Mouse (Mus musculus) heart, embryonic 16.5 days (tissue): ENCODE data around the gene Ddx10. TPM values are rescaled to one million over a fixed set of nuclear protein-coding genes. Genes with fewer than 3 reads are reported as not detected.
A peak's percentile ranks its signal among the peaks of the same experiment; 100 is the strongest.

Source experiments
- ATAC-seq: fragments of 200-750 bp; cut with Nextera tagmentation; replicated peaks from 2 replicates; pipeline ENCODE4 v1.8.0; 2017; ENCODE audit warnings: moderate number of reproducible peaks; ENCODE audit not compliant: insufficient read depth, low FRiP score; ENCODE audit errors: extremely low read depth
- H3K27ac ChIP-seq: fragments of 300-500 bp; sonication (generic); 2 replicates; pipeline ENCODE4 v1.5.1; 2014; ENCODE audit warnings: mild to moderate bottlenecking, low read length, control low read depth, moderate library complexity
- H3K27me3 ChIP-seq: fragments of 300-500 bp; sonication (generic); 2 replicates; pipeline ENCODE4 v1.6.1; 2014; ENCODE audit warnings: low read length, mixed read lengths; ENCODE audit not compliant: control insufficient read depth, insufficient read depth
- H3K36me3 ChIP-seq: fragments of 300-500 bp; sonication (generic); 2 replicates; pipeline ENCODE4 v1.6.1; 2014; ENCODE audit not compliant: control insufficient read depth, insufficient read depth
- H3K4me1 ChIP-seq: fragments of 300-500 bp; sonication (generic); 2 replicates; pipeline ENCODE4 v1.6.1; 2014; ENCODE audit warnings: low read length, mixed read lengths; ENCODE audit not compliant: control insufficient read depth, insufficient read depth
- H3K4me2 ChIP-seq: fragments of 300-500 bp; sonication (generic); 2 replicates; pipeline ENCODE4 v1.6.1; 2014; ENCODE audit warnings: low read depth, mild to moderate bottlenecking, control low read depth, low read length
- H3K4me3 ChIP-seq: fragments of 300-500 bp; sonication (generic); 2 replicates; pipeline ENCODE4 v1.5.1; 2014; ENCODE audit warnings: mild to moderate bottlenecking, control low read depth, low read length
- H3K9ac ChIP-seq: fragments of 300-500 bp; sonication (generic); 2 replicates; pipeline ENCODE4 v1.6.1; 2014; ENCODE audit warnings: low read length, control low read depth
- H3K9me3 ChIP-seq: fragments of 300-500 bp; sonication (generic); replicated peaks from 2 replicates; pipeline ENCODE4 v1.6.1; 2016; ENCODE audit warnings: low read length; ENCODE audit not compliant: control insufficient read depth
- WGBS: fragments of 180-500 bp; shearing (Covaris S2); extraction: QIAGEN DNeasy Blood & Tissue Kit; methylation state at CpG from one replicate; pipeline ENCODE4 v1.1.7; 2014; 5-methylcytosine and 5-hydroxymethylcytosine counted together
- polyA plus RNA-seq: library from polyadenylated mRNA; unstranded; fragments of >200 nt; fragmentation: Nextera tagmentation; extraction: Ambion mirVana; gene quantifications from 2 replicates; pipeline ENCODE4 v1.2.1, GENCODE M21; 2015

Gene Ddx10
- polyA plus RNA-seq: 16.1 and 20.4 TPM in 2 replicates

DNA sequence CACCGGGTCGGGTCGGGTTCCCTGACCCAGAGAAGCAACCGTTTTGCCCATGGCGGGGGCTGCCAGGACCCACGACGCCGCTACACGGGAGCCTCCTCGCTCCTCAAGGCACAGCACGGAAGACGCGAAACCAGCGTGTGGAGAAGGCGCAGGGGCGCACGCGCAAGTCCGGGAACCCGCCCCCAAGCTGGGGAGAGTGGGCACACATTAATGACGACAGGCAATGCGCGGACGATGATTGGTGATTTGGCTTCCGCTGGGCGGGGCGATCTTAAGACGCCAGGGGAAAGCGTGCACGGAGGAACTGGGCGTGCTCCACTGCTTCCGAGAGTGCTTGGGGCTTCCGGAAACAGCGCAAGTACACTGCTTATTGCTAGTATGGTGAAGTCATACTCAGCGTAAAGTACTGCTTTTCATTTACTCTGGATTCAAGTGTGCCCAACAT, at the start of gene Ddx10:
TSS of gene Ddx10 (minus strand) at position 101 of the 445 bp plus-strand sequence.
- Histone ChIP-seq H3K27me3 (no peaks in the 10 kb centered on the region; the same call in none of the 2 replicates), H3K4me3 (peak within 1 kb of the TSS; percentile 91), H3K4me2 (peak within 1 kb of the TSS; percentile 91), H3K36me3 (no peaks in the 10 kb centered on the region), H3K27ac (0 out of 2 replicates have a peak within 1 kb of the TSS, but pooled peaks have one; percentile 45), H3K9ac (peak within 1 kb of the TSS; percentile 73), H3K9me3 (no peaks in the 10 kb centered on the region), H3K4me1 (peaks cover 10% of the 10 kb centered on the region)
- WGBS: under 1% methylated on average over 35 of the region's 35 CpGs
- ATAC-seq: peak; percentile 100

DNA sequence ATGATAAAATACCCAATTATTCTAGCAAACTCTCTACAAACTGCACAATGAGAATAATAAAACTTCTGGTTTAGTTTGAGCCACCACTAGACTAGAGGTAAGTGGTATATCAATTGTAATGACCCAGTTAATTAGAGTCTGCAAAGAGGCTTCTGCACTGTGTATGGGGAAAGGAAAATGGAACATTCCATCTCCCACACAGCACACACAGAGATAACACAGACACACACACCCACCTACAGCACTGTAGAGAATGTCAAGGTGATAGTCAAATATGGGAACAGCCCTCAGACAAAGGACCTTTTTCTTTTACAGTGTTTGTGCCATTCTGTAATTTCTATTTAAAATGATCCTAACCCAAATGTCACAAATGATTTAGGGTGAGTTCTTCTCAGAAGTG, 45.0 kb upstream of the Ddx10 start:
- H3K36me3 ChIP-seq: no peaks in the 10 kb centered on the region
- no peak overlapping the region for H3K4me3 ChIP-seq
- H3K27me3 ChIP-seq: no peaks in the 10 kb centered on the region
- no peak overlapping the region for H3K9ac ChIP-seq
- H3K4me2 ChIP-seq: no peak overlapping the region
- H3K27ac ChIP-seq: no peak overlapping the region
- ATAC-seq: no peak
- no peaks in the 10 kb centered on the region for H3K9me3 ChIP-seq
- no peaks in the 10 kb centered on the region for H3K4me1 ChIP-seq

DNA sequence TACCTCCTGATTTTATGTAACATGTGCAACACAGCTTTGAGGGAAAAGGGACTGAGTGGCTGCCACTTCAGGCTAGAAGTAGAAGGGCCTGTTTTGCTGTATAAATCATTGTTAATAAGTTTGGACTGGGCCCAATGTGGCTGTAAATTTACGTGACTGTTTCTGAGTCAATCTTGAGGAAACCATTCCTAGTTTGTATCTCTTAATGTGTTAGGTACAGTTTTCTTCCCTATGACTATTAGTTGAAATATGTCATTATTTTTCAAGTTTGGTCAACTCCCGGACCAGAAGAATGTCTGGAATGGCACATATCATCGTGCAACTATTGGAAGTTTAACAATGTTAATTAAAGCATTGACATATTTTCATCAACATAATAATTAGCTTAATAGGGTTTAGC, 42.2 kb upstream of the Ddx10 start:
- no peaks in the 10 kb centered on the region for H3K4me1 ChIP-seq
- H3K27ac ChIP-seq: no peak overlapping the region
- no peak overlapping the region for H3K4me2 ChIP-seq
- H3K36me3 ChIP-seq: no peaks in the 10 kb centered on the region
- WGBS: 70% methylated on average over 3 of the region's 3 CpGs
- H3K27me3 ChIP-seq: no peaks in the 10 kb centered on the region
- ATAC-seq: no peak
- H3K4me3 ChIP-seq: no peak overlapping the region
- H3K9me3 ChIP-seq: no peaks in the 10 kb centered on the region
- H3K9ac ChIP-seq: no peak overlapping the region

DNA sequence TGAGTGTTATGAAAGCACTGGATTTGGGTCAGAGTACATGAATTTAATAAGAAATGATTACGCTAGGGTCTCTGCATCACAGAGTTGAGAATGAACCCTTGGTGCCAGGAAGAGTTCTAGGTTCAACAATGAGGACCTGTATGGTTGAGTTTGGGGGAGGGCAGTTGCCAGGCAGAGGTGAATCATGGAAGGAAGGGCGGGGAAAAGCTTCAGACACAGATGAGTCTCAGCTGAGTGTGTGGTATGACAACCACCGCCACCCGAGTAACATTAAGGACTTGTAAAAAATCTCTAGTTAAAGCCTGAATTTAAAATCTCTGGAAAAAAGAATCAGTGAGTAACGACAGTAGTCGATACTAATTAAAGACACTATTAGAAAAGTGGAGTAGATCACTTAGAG, 38.9 kb upstream of the Ddx10 start:
- no peak overlapping the region for H3K9ac ChIP-seq
- 71% methylated on average over 6 of the region's 6 CpGs for WGBS
- no peak for ATAC-seq
- H3K4me2 ChIP-seq: no peak overlapping the region
- H3K4me3 ChIP-seq: no peak overlapping the region
- H3K9me3 ChIP-seq: no peaks in the 10 kb centered on the region
- H3K36me3 ChIP-seq: no peaks in the 10 kb centered on the region
- no peak overlapping the region for H3K27ac ChIP-seq
- no peaks in the 10 kb centered on the region for H3K27me3 ChIP-seq
- no peaks in the 10 kb centered on the region for H3K4me1 ChIP-seq

DNA sequence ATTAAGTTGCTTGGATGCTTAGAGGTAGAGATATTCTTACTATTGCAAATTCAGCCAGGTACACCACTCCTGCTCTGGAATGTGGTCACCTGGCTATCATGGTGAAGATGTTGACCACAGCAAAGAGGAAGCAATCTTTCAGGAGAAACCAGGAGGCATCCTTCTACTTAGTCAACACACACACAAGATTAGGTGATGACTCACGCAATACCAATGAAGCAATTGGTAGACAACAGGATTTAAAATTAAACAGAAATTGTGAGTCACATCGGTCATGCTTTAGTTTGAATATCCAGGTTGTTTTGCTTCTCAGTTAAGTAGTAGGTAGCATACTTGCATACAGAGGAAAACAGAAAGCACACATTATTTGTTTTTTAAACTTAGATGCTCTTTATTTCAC, 31.1 kb upstream of the Ddx10 start:
- Histone ChIP-seq H3K9ac (no peak overlapping the region), H3K27ac (no peak overlapping the region), H3K27me3 (no peaks in the 10 kb centered on the region), H3K4me1 (no peaks in the 10 kb centered on the region), H3K4me3 (no peak overlapping the region), H3K4me2 (no peak overlapping the region), H3K36me3 (no peaks in the 10 kb centered on the region), H3K9me3 (no peaks in the 10 kb centered on the region)
- 95% methylated on average over 2 of the region's 2 CpGs for WGBS
- no peak for ATAC-seq

DNA sequence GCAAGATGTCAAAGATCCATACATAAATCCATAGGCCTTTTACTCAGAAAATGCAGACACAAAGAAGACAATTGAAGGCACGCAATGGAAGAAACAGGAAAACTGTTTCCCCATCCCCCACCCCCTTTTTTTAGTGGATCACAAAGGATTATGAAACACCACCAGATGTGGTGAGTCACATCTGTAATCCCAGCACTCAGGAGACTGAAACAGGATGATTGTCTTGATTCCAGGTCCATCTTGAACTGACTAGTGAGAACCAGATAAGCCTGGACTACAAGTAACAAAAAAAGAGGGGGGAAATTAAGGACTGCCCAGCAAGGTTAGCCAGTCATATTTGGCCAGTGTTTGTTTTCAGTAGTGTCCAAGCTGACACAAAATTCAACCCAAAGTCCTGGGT, 28.5 kb upstream of the Ddx10 start:
- WGBS: 67% methylated on average over 1 of the region's 1 CpGs
- Histone ChIP-seq H3K4me3 (no peak overlapping the region), H3K36me3 (no peaks in the 10 kb centered on the region), H3K27ac (no peak overlapping the region), H3K9ac (no peak overlapping the region), H3K9me3 (no peaks in the 10 kb centered on the region), H3K4me1 (0 out of 2 replicates have a peak, but pooled peaks cover 5% of the 10 kb centered on the region), H3K27me3 (no peaks in the 10 kb centered on the region), H3K4me2 (no peak overlapping the region)
- no peak for ATAC-seq

DNA sequence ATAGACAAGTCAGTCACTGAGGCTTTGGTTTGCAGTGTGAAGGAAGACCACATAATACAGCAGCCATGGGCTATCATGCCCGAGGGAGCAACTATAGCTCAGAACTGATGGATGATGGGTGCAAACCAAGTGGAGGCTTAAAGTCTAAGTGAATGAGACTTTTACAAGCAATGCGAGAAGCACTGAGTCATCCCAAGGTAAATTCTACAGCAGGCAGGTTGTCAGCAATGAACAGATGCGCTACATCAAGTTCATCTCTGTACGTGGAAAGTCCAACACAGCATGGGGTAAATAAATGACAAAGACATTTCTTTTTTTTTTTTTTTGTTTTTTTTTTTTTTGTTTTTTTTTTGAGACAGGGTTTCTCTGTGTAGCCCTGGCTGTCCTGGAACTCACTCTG, 24.9 kb upstream of the Ddx10 start:
- Histone ChIP-seq H3K36me3 (no peaks in the 10 kb centered on the region), H3K4me3 (no peak overlapping the region), H3K9ac (no peak overlapping the region), H3K4me1 (peaks cover 7% of the 10 kb centered on the region; the same call in 1 of the 2 replicates), H3K27me3 (no peaks in the 10 kb centered on the region), H3K27ac (no peak overlapping the region), H3K9me3 (no peaks in the 10 kb centered on the region), H3K4me2 (no peak overlapping the region)
- ATAC-seq: no peak
- WGBS: 78% methylated on average over 4 of the region's 4 CpGs

DNA sequence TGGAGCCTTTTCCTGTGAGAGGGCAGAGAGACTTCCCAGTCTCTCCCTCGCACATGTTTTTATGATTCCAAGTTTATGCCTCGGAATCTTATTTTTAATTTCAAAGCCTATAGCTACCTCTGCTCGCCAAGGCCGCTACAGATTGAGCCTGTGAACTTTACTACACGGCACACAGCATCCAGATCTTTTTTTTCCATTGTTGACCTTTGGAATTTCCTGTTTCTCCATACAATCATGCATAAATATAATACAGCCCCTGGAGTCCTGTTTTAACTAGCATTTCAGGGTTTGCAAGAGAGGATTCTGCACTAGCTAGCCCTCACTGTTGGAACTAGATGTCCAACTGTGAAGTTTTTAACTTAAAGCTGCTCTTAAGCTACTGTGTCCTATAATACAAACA, 24.4 kb upstream of the Ddx10 start:
- H3K4me3 ChIP-seq: no peak overlapping the region
- H3K36me3 ChIP-seq: no peaks in the 10 kb centered on the region
- 47% methylated on average over 5 of the region's 5 CpGs for WGBS
- H3K4me2 ChIP-seq: no peak overlapping the region
- H3K9ac ChIP-seq: 0 out of 2 replicates have a peak overlapping the region, but pooled peaks have one; percentile 15
- H3K9me3 ChIP-seq: no peaks in the 10 kb centered on the region
- peak overlapping the region; percentile 30 for H3K27ac ChIP-seq
- H3K27me3 ChIP-seq: no peaks in the 10 kb centered on the region
- peaks cover 7% of the 10 kb centered on the region; the same call in 1 of the 2 replicates for H3K4me1 ChIP-seq
- no peak for ATAC-seq

DNA sequence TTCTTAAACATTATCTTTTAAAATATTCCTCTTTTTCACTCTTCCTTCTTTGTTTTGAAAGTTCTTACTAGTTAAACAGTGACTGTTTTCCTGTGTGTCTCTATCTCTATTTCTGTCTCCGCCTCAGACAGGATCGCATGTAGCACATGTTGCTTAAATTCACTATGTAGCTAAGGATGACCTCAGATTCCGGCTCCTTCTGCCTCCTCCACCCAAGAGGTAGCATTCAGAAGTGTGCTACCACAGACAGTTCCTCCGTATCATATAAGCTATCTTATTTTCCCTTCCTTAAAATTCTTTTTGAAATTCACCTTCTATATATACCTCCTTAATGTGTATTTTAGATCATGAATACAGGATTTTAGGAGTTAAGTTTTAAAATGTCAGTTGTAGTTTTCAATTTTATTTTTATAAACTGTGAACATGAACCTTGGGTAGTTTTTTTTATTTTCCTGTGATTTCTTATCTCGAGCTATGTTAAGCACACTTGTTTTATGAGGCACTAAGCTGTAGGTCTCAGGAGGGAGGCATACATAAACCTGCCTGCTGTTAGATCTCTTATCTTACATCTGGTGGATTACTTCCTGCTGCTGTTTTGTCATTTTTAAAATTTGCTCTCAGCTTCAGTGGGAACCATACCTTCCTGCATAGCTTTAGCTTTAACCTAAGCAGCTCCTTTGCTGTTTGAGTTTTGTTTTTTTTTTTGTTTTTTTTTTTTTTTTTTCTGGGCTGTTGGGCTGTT, 23.6 kb upstream of the Ddx10 start:
- no peak overlapping the region for H3K9ac ChIP-seq
- H3K27ac ChIP-seq: peak overlapping the region; percentile 30
- H3K27me3 ChIP-seq: no peaks in the 10 kb centered on the region
- no peaks in the 10 kb centered on the region for H3K36me3 ChIP-seq
- H3K4me2 ChIP-seq: no peak overlapping the region
- peak; percentile 52 for ATAC-seq
- no peak overlapping the region for H3K4me3 ChIP-seq
- H3K4me1 ChIP-seq: peaks cover 7% of the 10 kb centered on the region; the same call in 1 of the 2 replicates
- WGBS: 52% methylated on average over 5 of the region's 5 CpGs
- H3K9me3 ChIP-seq: no peaks in the 10 kb centered on the region
